Mouse (Mus musculus) thymus, adult 2 months (tissue): Measurements from ENCODE around the gene A130010J15Rik.

Experiments
- CTCF ChIP-seq: fragments of 200-500 bp; IDR thresholded peaks from 2 replicates; pipeline ENCODE4 v1.5.1; 2012; ENCODE audit warnings: mild to moderate bottlenecking, control low read depth, low read length, moderate library complexity, borderline replicate concordance; ENCODE audit not compliant: control insufficient read depth, poor library complexity, insufficient read depth; ENCODE audit errors: extremely low read depth
- POLR2A ChIP-seq: fragments of 200-500 bp; IDR thresholded peaks from 2 replicates; pipeline ENCODE4 v1.6.1; 2012; ENCODE audit warnings: mild to moderate bottlenecking, low read length, control low read depth, moderate library complexity; ENCODE audit not compliant: control insufficient read depth, poor library complexity, insufficient read depth; ENCODE audit errors: extremely low read depth

DNA sequence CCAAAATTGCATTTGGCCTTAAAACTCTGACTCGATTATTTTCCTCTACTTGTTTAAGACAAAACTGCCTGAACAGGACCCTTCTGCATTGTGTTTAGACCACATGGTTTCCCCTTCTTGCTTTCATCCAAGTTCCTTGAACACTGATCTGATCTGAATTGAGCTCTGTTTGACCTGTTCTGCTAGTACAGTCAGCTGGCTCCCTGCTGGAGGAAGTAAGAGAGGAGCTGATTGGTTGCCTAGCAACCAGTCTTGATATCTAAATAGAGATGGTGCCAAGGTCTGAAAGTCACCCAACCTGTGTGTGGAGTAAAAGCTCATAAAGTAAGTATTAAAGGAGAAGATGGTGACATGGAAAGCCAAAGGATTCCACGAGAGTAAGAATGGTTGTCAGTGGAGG lies 2.0 kb downstream of the A130010J15Rik start:
- TF ChIP-seq CTCF (no peak), POLR2A (no peak)
